Mouse (Mus musculus): Measurements from ENCODE around the gene Sorbs1. TPM values are rescaled to one million over a fixed set of nuclear protein-coding genes. Genes with fewer than 3 reads are reported as not detected.

Gene Sorbs1
- polyA plus RNA-seq, 1 experiment = 431 TPM

DNA sequence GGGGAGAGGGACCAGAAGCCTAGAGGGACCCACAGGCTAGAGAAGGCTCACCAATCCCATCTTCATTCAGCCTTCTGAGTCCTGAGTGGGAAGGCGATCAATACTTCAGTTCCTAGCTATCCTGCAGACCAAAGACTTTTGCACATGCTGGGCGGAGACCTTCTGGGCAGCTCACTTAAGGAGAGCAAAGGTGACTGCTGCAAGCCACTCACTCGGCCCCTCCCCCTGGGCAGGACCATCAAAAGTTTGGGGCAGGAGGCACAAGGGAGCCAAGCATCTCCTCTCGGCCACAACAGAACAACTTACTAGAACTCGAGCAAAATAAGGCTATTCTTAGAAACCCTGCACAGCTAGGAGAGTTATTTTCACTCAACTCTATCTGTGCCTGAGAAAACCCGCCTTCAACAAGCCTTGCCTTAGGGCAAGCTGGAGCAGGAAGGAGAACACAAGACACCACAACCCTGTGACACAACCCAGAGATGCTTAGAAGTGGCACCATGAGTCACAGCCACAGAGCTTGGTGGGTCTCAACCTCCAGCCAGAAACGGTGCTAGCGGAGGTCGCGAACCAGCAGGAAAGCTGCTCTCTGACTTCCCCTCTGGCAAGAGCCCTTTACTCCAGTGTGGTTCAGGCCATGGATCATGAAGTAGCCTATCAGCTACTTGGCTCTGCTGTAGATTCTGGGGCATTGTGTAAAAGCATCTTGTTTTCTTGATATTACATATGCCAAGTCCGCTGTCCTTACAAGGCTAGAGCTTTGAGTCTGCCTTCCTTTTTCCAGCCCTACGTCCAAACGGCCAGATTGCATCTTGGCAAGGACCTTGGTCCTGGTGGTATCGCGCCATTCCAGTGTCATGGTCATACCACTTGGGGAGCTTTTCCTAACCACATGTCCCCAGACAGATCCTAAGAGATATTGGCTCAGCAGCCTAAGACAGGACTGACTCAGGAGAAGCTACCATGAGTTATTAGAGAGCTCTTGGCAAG is 156.8 kb downstream of the Sorbs1 start:
- H3K4me1 ChIP-seq (ENCODE audit: control insufficient read depth, insufficient read depth, insufficient read length, low read length) = peaks cover 38% of the 10 kb centered on the region
- peak overlapping the region; percentile 64 for H3K4me3 ChIP-seq (ENCODE audit: insufficient read depth, low read depth, low read length)
- H3K27ac ChIP-seq (replicated peaks; ENCODE audit: low read depth, low read length) = peak overlapping the region; percentile 97

DNA sequence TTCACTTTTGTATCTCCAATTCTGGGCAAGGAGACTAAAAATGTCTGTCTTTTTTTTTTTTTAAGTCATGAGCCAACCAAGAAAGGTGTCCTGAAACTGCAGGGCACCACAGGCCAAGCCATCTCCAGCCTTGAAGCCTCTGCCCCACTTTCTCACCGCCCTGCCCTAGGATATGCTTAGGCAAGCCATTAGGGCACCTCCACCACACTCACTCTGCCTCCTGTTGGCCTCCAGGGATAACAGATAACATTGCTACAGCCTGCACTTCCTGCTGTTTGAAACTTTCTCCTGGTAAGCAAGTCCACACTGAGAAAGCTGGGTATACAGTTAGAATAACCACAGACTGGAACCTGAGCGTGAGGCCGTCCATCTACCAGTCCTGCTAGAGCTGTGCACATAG is 158.5 kb downstream of the Sorbs1 start:
- H3K4me3 ChIP-seq (ENCODE audit: insufficient read depth, low read depth, low read length) = peak overlapping the region; percentile 64
- H3K27ac ChIP-seq (replicated peaks; ENCODE audit: low read depth, low read length) = peak overlapping the region; percentile 97
- H3K4me1 ChIP-seq (ENCODE audit: control insufficient read depth, insufficient read depth, insufficient read length, low read length) = peaks cover 35% of the 10 kb centered on the region

DNA sequence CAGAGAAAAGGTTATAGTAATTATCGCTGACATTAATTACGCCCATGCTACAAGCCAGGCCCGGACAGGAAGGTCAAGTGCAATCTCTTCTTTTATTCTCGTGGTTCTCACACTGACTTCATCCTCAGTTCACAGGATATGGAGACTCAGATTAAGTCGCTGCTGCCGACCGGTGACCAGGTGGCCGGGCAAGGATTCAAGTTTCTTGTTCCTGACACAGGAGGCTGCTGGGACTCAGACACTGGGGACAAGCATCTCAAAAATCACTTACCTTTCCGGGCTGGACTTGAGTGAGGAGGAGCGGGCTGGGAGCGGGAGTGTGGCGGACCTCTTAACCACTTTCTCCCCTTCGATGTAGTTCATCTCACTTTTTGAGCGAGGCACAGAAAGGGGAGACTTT is 161.6 kb downstream of the Sorbs1 start:
- H3K27ac ChIP-seq (replicated peaks; ENCODE audit: low read depth, low read length) = peak overlapping the region; percentile 65
- peaks cover 21% of the 10 kb centered on the region for H3K4me1 ChIP-seq (ENCODE audit: control insufficient read depth, insufficient read depth, insufficient read length, low read length)
- H3K4me3 ChIP-seq (ENCODE audit: insufficient read depth, low read depth, low read length) = no peak overlapping the region; the same call in 1 of the 2 replicates

DNA sequence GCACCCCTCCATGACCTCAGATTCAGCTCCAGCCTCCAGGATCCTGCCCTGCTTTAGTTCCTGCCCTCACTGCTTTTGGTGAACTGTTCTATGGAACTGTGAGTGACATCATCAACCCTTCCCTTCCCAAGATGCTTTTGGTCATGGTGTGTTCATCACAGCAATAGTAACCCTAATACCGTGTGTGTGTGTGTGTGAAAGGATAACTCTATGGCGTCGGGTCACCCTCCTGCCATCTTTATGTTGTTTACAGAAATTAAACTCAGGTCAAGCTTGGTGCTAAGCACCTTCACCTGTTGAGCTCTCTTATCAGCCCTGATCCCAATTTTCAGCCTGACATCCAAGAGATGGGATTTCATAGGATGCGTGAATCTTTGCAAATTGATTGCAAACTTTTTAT is 162.7 kb downstream of the Sorbs1 start:
- Histone ChIP-seq H3K4me3 (ENCODE audit: insufficient read depth, low read depth, low read length) (no peak overlapping the region), H3K27ac (replicated peaks; ENCODE audit: low read depth, low read length) (0 out of 2 replicates have a peak overlapping the region, but pooled peaks have one; percentile 2), H3K4me1 (ENCODE audit: control insufficient read depth, insufficient read depth, insufficient read length, low read length) (peaks cover 18% of the 10 kb centered on the region)

DNA sequence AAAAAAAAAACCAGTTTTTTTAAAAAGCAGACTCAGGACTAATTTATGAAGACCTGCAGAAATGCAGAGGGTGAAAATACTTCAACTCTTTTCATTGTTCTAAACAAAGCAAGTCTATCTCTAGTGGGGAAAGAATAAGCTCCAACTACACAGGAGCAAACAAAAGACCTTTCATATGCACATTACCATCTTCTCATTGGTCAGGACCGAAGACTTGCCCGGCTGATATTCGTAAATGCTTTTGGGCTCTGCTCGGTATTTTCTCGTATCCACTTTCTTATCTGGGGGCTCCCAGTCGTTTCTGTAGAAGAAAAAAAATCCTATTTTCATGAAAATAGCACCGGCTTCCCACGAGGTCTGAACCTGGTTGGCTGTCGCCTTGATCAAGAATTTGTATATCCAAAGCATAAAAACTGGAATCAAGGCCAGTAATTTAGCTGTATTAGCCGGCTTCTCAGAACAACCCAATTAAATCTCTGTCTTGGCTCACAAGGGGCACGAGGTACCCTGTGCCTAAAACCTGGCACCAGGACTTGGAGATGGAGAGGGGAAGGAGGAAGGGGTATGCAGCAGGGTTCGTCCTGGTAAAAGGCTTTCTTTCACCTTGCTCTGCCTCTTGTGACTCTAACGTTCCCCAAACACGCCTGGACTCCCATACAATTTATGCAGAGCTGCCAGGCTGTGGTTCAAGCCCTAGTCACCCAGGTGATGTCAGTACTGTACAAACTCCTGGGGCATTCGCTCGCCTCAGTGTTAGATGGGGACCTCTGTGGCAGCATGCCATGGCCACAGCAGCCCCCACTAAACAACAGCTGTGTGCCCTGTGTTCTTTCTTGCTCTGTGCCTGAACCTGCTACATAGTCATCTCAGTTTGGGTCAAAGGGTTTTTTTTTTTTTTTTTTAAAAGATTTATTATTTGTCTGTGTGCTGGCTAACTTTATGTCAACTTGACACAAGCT is 163.6 kb downstream of the Sorbs1 start:
- Histone ChIP-seq H3K4me1 (ENCODE audit: control insufficient read depth, insufficient read depth, insufficient read length, low read length) (peaks cover 14% of the 10 kb centered on the region), H3K4me3 (ENCODE audit: insufficient read depth, low read depth, low read length) (no peak overlapping the region), H3K27ac (replicated peaks; ENCODE audit: low read depth, low read length) (peak overlapping the region; percentile 25; the same call in 1 of the 2 replicates)

DNA sequence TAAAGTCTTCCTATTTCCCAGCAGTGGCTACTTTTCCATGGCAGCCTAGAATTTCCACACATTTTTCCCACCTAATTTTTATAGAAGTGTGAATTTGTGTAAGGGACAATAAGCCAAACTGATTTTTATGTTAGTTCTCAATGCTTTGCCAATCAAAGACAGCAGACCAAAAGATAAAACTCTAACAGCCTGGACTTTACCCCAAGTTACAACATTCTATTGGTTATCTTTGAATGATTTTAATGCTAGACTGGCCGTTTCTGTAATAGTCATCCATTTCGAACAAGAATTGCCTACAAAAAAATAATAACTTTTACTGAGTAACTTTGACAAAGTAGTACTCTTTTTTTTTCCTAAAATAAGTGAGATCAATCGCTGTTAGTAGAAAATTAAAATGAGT is 164.3 kb downstream of the Sorbs1 start:
- Histone ChIP-seq H3K4me1 (ENCODE audit: control insufficient read depth, insufficient read depth, insufficient read length, low read length) (peaks cover 14% of the 10 kb centered on the region), H3K27ac (replicated peaks; ENCODE audit: low read depth, low read length) (peak overlapping the region; percentile 74), H3K4me3 (ENCODE audit: insufficient read depth, low read depth, low read length) (no peak overlapping the region)

DNA sequence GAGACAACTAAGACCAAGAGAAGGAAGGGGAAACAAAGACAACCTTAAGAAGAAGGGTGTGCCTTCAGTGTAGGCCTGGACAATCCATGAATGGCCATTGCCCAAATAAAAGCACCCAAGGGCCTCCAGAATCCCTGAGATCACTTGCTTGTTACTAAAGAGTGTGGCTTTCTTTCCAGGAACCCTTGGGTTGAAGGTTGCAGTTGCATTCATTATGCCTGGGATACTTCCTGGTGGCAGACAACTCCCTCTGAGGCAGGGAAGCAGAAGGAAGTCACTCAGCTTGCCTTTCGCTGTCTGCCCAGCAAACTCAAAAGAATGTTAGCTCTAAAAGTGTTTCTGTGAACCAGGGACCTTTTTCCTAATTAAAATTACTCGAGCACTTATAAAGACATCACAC is 164.9 kb downstream of the Sorbs1 start:
- Histone ChIP-seq H3K4me3 (ENCODE audit: insufficient read depth, low read depth, low read length) (no peak overlapping the region), H3K4me1 (ENCODE audit: control insufficient read depth, insufficient read depth, insufficient read length, low read length) (peaks cover 14% of the 10 kb centered on the region), H3K27ac (replicated peaks; ENCODE audit: low read depth, low read length) (peak overlapping the region; percentile 74)

DNA sequence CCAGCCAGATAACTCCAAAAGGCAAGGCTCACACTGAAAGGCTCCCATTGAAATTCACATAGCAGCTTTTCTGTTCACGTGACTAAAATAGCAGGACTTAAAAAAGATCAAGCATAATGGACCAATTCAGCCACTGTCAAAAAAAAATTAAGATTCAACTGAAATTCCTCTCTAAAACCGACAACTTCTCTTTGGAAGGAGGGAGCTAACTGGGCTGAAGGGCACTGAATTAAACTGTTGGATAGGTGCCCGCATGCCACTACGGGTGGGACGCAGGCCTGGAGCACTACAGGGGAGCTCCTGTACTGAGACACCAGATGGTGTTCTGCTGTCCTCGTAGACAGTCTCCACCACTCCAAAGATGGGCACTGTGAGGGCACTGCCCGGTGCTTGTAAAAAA is 165.4 kb downstream of the Sorbs1 start:
- H3K27ac ChIP-seq (replicated peaks; ENCODE audit: low read depth, low read length) = peak overlapping the region; percentile 74

DNA sequence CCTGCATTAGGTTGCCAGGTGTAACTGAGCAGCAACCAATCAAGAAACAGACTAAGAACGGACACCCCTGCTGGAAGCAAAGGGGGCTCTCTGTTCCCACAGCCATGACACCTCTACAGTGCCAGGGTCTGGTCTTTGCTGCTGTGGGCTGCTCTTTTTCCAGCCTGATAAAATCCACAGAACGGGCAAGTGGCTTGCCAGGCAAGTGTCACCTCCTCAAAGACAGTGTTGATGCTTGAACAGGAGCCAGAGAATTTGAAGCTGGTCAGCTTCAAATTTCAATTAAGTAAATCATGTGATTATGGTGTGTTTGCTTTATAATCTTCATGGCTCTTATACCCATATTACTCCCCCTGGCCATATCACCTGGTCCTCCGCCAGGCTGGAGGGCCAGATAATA is 166.7 kb downstream of the Sorbs1 start:
- Histone ChIP-seq H3K4me3 (ENCODE audit: insufficient read depth, low read depth, low read length) (no peak overlapping the region), H3K4me1 (ENCODE audit: control insufficient read depth, insufficient read depth, insufficient read length, low read length) (peaks cover 3% of the 10 kb centered on the region; the same call in 1 of the 2 replicates), H3K27ac (replicated peaks; ENCODE audit: low read depth, low read length) (peak overlapping the region; percentile 36; the same call in 1 of the 2 replicates)

More for the DNA sequence above, 165.4 kb downstream of the Sorbs1 start:
- no peak overlapping the region for H3K4me3 ChIP-seq (ENCODE audit: insufficient read depth, low read depth, low read length)
- H3K4me1 ChIP-seq (ENCODE audit: control insufficient read depth, insufficient read depth, insufficient read length, low read length) = peaks cover 14% of the 10 kb centered on the region

DNA sequence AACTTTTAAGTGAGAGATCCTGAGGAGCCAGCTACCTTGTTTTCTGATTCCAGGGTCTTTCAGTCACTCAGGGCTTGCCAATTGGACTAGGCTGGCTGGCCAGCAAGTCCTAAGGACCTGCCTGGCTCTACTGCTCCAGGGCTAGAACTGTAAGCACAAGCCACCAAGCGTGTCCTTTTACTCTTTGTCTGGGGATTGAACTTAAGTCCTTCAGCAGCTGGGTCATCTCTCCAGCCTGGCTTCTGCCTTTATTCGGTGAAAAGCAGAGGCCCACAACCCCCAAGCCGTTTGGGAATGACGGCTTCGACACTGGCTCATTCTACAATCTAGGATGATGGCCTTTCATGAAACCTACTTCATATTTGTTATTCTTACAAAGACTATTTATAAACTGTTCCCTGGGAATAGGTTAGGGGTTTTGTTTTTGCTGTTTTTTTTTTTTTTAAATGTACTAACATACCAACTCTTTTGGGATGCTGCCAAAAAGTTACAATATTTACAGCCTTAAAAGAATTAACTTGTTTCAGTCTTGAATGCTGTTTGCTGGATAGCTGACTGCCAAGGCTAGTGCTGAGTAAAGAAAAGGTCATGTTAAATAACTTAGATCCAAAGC is 167.2 kb downstream of the Sorbs1 start:
- Histone ChIP-seq H3K27ac (replicated peaks; ENCODE audit: low read depth, low read length) (peak overlapping the region; percentile 46), H3K4me1 (ENCODE audit: control insufficient read depth, insufficient read depth, insufficient read length, low read length) (peaks cover 3% of the 10 kb centered on the region; the same call in 1 of the 2 replicates), H3K4me3 (ENCODE audit: insufficient read depth, low read depth, low read length) (no peak overlapping the region)

DNA sequence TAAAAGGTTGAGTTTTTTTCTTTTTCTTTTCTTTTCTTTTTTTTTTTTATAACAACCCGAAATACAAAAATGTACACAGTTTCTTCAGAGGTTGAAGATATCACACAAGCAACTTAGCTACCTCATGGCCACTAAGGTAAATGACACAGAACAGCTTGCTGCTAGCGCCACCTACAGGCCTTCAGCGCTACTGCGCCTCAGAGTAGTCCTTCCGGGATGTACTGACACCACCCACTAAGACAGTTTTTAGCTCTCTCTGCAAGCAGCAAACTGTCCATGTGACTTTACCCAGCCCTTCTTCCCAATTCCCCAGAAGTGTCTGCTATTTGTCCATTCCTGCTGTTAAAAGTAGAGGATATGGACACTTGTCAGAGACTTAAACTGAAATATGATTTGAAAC is 167.9 kb downstream of the Sorbs1 start:
- no peak overlapping the region for H3K27ac ChIP-seq (replicated peaks; ENCODE audit: low read depth, low read length)
- no peak overlapping the region for H3K4me3 ChIP-seq (ENCODE audit: insufficient read depth, low read depth, low read length)
- H3K4me1 ChIP-seq (ENCODE audit: control insufficient read depth, insufficient read depth, insufficient read length, low read length) = peaks cover 3% of the 10 kb centered on the region; the same call in 1 of the 2 replicates

DNA sequence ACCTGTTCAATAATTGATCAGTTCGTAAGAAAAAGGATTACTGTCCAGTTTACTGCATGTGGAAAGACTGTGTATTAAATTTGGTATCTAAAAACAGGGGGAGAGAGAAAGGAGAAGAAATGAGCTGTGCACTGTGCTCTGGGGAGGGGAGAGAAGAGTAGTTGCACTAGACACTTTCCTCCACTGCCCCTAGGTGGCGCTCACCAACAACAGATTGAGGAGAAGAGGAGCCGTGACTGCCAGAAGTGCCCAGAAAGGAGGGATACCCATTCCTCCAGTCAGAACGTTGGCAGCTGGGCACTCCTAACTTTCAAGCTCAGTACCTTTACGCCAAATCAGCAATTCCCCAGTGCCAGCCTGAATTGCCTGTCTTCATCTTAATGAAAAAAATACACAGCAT is 170.6 kb downstream of the Sorbs1 start:
- Histone ChIP-seq H3K4me3 (ENCODE audit: insufficient read depth, low read depth, low read length) (no peak overlapping the region), H3K4me1 (ENCODE audit: control insufficient read depth, insufficient read depth, insufficient read length, low read length) (no peaks in the 10 kb centered on the region; the same call in 1 of the 2 replicates), H3K27ac (replicated peaks; ENCODE audit: low read depth, low read length) (no peak overlapping the region)

DNA sequence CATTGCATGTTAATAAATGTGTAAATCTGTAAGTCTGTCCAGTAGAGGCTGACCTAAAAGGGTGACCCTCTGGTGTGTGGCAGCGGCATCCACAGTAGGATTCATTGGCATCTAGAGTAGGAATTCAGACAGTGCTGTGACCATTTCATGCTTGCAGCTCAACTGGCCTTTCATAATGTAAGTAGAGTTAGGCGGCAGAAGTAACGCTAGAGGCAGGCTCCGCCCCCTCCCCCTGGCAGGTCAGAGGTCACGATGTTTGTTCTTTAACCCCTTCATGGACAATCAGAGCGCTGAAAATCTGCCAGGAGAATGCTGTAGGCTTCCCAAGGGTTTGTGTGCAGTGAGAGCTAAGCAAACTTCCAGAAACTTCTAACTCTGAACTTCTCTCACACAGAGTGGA is 172.4 kb downstream of the Sorbs1 start:
- H3K4me1 ChIP-seq (ENCODE audit: control insufficient read depth, insufficient read depth, insufficient read length, low read length) = no peaks in the 10 kb centered on the region; the same call in 1 of the 2 replicates
- H3K27ac ChIP-seq (replicated peaks; ENCODE audit: low read depth, low read length) = 0 out of 2 replicates have a peak overlapping the region, but pooled peaks have one; percentile 29
- H3K4me3 ChIP-seq (ENCODE audit: insufficient read depth, low read depth, low read length) = no peak overlapping the region

DNA sequence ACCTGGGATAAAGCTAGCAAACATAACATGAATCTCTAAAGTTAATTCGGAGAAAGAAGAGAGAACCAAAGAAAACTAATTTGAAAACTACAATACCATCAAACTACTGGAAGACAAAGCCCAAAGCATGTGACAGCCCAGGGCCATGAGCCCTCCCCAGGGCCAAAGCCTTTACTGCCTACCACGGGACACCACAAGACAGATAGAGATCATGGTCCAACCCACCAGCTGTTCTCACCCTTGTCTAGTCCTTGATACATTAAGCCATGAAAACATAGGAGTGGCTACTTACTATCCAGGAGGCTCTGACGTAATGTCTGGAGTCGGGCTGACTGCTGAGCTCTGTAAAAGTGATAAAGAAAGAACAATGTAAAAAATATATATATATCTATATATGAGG is 176.9 kb downstream of the Sorbs1 start:
- Histone ChIP-seq H3K4me1 (ENCODE audit: control insufficient read depth, insufficient read depth, insufficient read length, low read length) (peaks cover 5% of the 10 kb centered on the region), H3K27ac (replicated peaks; ENCODE audit: low read depth, low read length) (no peak overlapping the region), H3K4me3 (ENCODE audit: insufficient read depth, low read depth, low read length) (no peak overlapping the region)
